Mouse (Mus musculus) kidney, embryonic 16.5 days (tissue): Measurements from ENCODE around the gene Fcrl5. TPM values are rescaled to one million over a fixed set of nuclear protein-coding genes. Genes with fewer than 3 reads are reported as not detected.
A peak's percentile ranks its signal among the peaks of the same experiment; 100 is the strongest.

Source experiments
- ATAC-seq: fragments of 200-750 bp; cut with Nextera tagmentation; 2 replicates; pipeline ENCODE4 v1.8.0; 2017; ENCODE audit warnings: moderate TSS enrichment; ENCODE audit not compliant: low FRiP score, low TSS enrichment
- H3K27ac ChIP-seq: fragments of 300-500 bp; sonication (generic); 2 replicates; pipeline ENCODE4 v1.5.1; 2014; ENCODE audit warnings: low read length
- H3K27me3 ChIP-seq: fragments of 300-500 bp; sonication (generic); 2 replicates; pipeline ENCODE4 v1.6.1; 2014; ENCODE audit warnings: low read length, control low read depth, mixed read lengths; ENCODE audit not compliant: insufficient read depth
- H3K36me3 ChIP-seq: fragments of 300-500 bp; sonication (generic); 2 replicates; pipeline ENCODE4 v1.6.1; 2014; ENCODE audit warnings: low read length, control low read depth, mixed read lengths; ENCODE audit not compliant: insufficient read depth
- H3K4me1 ChIP-seq: fragments of 300-500 bp; sonication (generic); 2 replicates; pipeline ENCODE4 v1.6.1; 2014; ENCODE audit warnings: low read length, control low read depth, mixed read lengths; ENCODE audit not compliant: insufficient read depth
- H3K4me2 ChIP-seq: fragments of 300-500 bp; sonication (generic); replicated peaks from 2 replicates; pipeline ENCODE4 v1.6.1; 2014; ENCODE audit warnings: low read depth, low read length
- H3K4me3 ChIP-seq: fragments of 300-500 bp; sonication (generic); 2 replicates; pipeline ENCODE4 v1.5.1; 2014; ENCODE audit warnings: mild to moderate bottlenecking, low read length
- H3K9ac ChIP-seq: fragments of 300-500 bp; sonication (generic); replicated peaks from 2 replicates; pipeline ENCODE4 v1.6.1; 2014; ENCODE audit warnings: low read length
- H3K9me3 ChIP-seq: fragments of 300-500 bp; sonication (generic); 2 replicates; pipeline ENCODE4 v1.6.1; 2016; ENCODE audit warnings: low read length, control low read depth
- WGBS: fragments of 180-500 bp; shearing (Covaris S2); extraction: QIAGEN DNeasy Blood & Tissue Kit; methylation state at CpG from one replicate; pipeline ENCODE4 v1.1.7; 2014; 5-methylcytosine and 5-hydroxymethylcytosine counted together
- polyA plus RNA-seq: library from polyadenylated mRNA; unstranded; fragments of >200 nt; fragmentation: Nextera tagmentation; extraction: Ambion mirVana; gene quantifications from 2 replicates; pipeline ENCODE4 v1.2.1, GENCODE M21; 2015

Fcrl5 gene
- polyA plus RNA-seq = not detected in 2 replicates

GRCm38 (mm10) chr3:87435479-87435878, at the start of gene Fcrl5:
TSS of gene Fcrl5 (plus strand) at chr3:87435773.
- no peak within 1 kb of the TSS for H3K4me3 ChIP-seq
- H3K27ac ChIP-seq = no peak within 1 kb of the TSS
- no peaks in the 10 kb centered on the region for H3K36me3 ChIP-seq
- H3K4me2 ChIP-seq = no peak within 1 kb of the TSS
- ATAC-seq = no peak
- no peaks in the 10 kb centered on the region for H3K27me3 ChIP-seq
- no peaks in the 10 kb centered on the region for H3K4me1 ChIP-seq
- WGBS = 87% methylated on average over 5 of the region's 5 CpGs
- no peaks in the 10 kb centered on the region for H3K9me3 ChIP-seq
- H3K9ac ChIP-seq = no peak within 1 kb of the TSS

DNA sequence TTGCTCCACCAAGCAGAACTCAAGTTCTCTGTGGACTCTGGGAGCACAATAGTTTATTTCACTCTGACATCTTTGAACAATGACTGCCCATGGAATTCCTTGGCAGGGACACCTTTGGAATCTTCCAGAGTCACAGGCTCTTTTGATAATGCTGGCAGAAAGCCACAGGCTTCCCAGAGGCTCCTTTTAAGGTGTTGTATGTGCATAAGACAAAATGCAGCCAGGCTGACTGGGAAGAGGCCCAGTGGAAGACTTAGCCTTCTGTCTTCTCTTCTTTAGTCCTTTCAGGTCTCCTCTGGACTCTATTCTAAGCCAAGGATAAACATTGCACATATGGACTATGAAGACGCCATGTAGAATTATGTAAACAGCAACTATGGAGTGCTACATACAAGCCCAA, 44.6 kb upstream of the Fcrl5 start:
- no peak overlapping the region for H3K9ac ChIP-seq
- H3K4me2 ChIP-seq = no peak overlapping the region
- ATAC-seq = no peak
- H3K36me3 ChIP-seq = no peaks in the 10 kb centered on the region
- H3K27ac ChIP-seq = no peak overlapping the region
- WGBS = 76% methylated on average over 1 of the region's 1 CpGs
- no peaks in the 10 kb centered on the region; the same call in 1 of the 2 replicates for H3K9me3 ChIP-seq
- no peaks in the 10 kb centered on the region for H3K4me1 ChIP-seq
- no peaks in the 10 kb centered on the region for H3K27me3 ChIP-seq
- no peak overlapping the region for H3K4me3 ChIP-seq

DNA sequence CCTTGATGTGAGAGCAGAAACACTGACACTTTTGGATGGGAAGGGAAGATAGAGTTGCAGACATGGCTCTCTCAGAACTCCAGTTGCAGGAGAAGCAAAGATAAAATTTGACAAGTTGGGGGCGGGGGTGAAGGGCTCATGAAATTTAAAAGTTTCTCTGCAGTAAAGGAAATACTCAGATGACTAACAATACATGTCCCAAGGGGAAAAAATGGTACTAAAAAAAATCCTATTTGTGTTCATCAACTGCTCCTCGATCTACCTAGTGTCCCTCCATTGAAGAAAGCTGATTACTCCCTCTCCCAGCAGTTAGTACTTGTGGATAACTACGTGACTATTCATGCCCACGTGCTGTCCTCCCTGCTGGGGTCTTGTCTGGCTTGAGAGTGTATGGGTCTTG, 36.8 kb upstream of the Fcrl5 start:
- Histone ChIP-seq H3K27ac (no peak overlapping the region), H3K36me3 (no peaks in the 10 kb centered on the region), H3K4me1 (no peaks in the 10 kb centered on the region), H3K4me3 (no peak overlapping the region), H3K4me2 (no peak overlapping the region), H3K9ac (no peak overlapping the region), H3K9me3 (no peaks in the 10 kb centered on the region; the same call in 1 of the 2 replicates), H3K27me3 (no peaks in the 10 kb centered on the region)
- 68% methylated on average over 4 of the region's 4 CpGs for WGBS
- no peak for ATAC-seq

- Histone ChIP-seq H3K4me2 (no peak overlapping the region), H3K27ac (no peak overlapping the region), H3K36me3 (no peaks in the 10 kb centered on the region), H3K4me3 (no peak overlapping the region), H3K4me1 (no peaks in the 10 kb centered on the region), H3K9ac (no peak overlapping the region), H3K9me3 (no peaks in the 10 kb centered on the region; the same call in 1 of the 2 replicates), H3K27me3 (no peaks in the 10 kb centered on the region)
- WGBS = 84% methylated on average over 4 of the region's 4 CpGs
- no peak for ATAC-seq
Observed at GRCm38 (mm10) chr3:87399906-87400305, 35.7 kb upstream of the Fcrl5 start.

- Histone ChIP-seq H3K4me1 (no peaks in the 10 kb centered on the region), H3K27me3 (no peaks in the 10 kb centered on the region), H3K9ac (no peak overlapping the region), H3K4me2 (0 out of 2 replicates have a peak overlapping the region, but pooled peaks have one; percentile 4), H3K4me3 (no peak overlapping the region), H3K27ac (no peak overlapping the region), H3K9me3 (no peaks in the 10 kb centered on the region), H3K36me3 (no peaks in the 10 kb centered on the region)
- WGBS = 45% methylated on average over 5 of the region's 5 CpGs
- ATAC-seq = no peak
Observed at GRCm38 (mm10) chr3:87401321-87401720, 34.3 kb upstream of the Fcrl5 start.

GRCm38 (mm10) chr3:87408171-87408570, 27.4 kb upstream of the Fcrl5 start:
- Histone ChIP-seq H3K27me3 (no peaks in the 10 kb centered on the region), H3K4me3 (no peak overlapping the region), H3K27ac (no peak overlapping the region), H3K4me1 (no peaks in the 10 kb centered on the region), H3K9me3 (no peaks in the 10 kb centered on the region), H3K4me2 (no peak overlapping the region), H3K9ac (no peak overlapping the region), H3K36me3 (no peaks in the 10 kb centered on the region)
- 20% methylated on average over 4 of the region's 4 CpGs for WGBS
- ATAC-seq = no peak

DNA sequence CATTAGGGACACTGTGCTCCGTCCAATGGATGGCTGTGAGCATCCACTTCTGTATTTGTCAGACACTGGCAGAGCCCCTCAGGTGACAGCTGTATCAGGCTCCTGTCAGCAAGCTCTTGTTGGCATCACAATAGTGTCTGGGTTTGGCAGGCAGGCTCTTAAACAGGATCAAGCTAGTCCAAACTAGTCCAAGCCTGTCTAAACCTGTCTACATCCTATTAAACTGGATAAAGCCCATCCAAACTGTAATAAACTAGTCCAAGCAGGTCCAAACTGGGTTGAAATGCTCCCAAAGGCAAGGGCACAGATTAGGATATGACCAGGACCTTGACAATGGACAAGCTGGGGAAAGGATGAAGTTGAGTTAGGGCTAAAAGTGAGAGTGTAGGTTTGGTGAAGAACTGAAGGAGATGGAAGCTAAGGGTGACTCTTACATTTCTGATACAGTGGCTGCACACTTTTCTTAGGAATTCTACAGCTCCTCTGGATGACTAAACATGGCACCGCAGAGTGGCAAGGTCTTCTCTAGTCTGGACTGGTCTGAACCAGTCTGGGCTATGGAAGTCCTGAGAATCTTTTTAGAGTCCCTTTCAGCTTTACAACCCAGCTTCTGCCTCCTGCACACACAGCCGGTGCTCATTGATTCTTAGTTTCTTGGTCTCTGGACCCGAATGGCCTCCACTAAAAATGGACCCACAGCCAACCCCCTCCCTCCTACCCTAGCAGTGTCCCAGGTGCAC, 26.2 kb upstream of the Fcrl5 start:
- no peak for ATAC-seq
- Histone ChIP-seq H3K36me3 (no peaks in the 10 kb centered on the region), H3K4me1 (no peaks in the 10 kb centered on the region), H3K27me3 (no peaks in the 10 kb centered on the region), H3K9me3 (no peaks in the 10 kb centered on the region), H3K4me2 (no peak overlapping the region), H3K9ac (no peak overlapping the region), H3K27ac (no peak overlapping the region), H3K4me3 (no peak overlapping the region)
- 79% methylated on average over 4 of the region's 4 CpGs for WGBS

DNA sequence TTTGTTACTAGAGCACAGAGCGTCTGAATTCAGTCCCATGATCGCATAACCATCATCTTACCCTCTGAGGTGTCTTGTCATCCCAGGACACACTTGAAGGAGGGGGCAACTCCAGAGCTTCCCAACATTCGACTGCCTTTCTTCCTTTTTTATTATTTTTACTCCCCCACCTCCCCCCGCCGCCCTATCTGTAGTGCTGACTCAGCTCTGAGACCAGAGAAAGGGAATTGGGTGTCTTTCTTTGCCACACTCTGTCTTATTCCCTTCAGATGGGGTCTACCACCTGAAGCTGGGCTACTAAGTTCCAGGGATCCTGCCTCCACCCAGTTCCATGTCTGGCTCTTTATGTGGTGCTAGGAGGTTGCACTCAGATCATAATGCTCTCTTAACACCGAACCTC, 25.0 kb upstream of the Fcrl5 start:
- Histone ChIP-seq H3K36me3 (no peaks in the 10 kb centered on the region), H3K9me3 (no peaks in the 10 kb centered on the region), H3K4me2 (no peak overlapping the region), H3K9ac (no peak overlapping the region), H3K4me1 (no peaks in the 10 kb centered on the region), H3K27ac (no peak overlapping the region), H3K27me3 (no peaks in the 10 kb centered on the region), H3K4me3 (no peak overlapping the region)
- WGBS = 65% methylated on average over 6 of the region's 6 CpGs
- no peak for ATAC-seq

- Histone ChIP-seq H3K36me3 (no peaks in the 10 kb centered on the region), H3K9me3 (no peaks in the 10 kb centered on the region), H3K4me2 (no peak overlapping the region), H3K4me3 (no peak overlapping the region), H3K4me1 (no peaks in the 10 kb centered on the region), H3K9ac (no peak overlapping the region), H3K27me3 (no peaks in the 10 kb centered on the region), H3K27ac (no peak overlapping the region)
- 14% methylated on average over 12 of the region's 12 CpGs for WGBS
- peak; percentile 81 for ATAC-seq
Observed at GRCm38 (mm10) chr3:87411150-87411549, 24.4 kb upstream of the Fcrl5 start.

DNA sequence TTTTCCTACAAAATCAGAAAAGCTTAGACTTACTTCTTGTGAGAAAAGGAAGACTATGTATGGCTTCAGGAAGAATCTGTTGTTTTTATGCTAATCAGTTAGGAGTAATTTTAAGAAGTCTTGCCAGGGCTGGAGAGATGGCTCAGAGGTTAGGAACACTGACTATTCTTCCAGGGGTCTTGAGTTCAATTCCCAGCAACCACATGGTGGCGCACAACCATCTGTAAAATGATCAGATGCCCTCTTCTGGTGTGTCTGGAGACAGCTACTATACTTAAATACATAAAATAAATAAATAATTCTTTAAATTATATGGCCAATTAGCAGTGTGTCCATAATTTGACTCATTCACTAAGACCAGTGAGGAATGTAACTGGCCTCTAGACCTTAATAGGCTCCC, 14.9 kb upstream of the Fcrl5 start:
- Histone ChIP-seq H3K27ac (no peak overlapping the region), H3K9ac (no peak overlapping the region), H3K36me3 (no peaks in the 10 kb centered on the region), H3K9me3 (no peaks in the 10 kb centered on the region), H3K27me3 (no peaks in the 10 kb centered on the region), H3K4me1 (no peaks in the 10 kb centered on the region), H3K4me3 (no peak overlapping the region), H3K4me2 (no peak overlapping the region)
- WGBS = 67% methylated on average over 1 of the region's 1 CpGs
- no peak for ATAC-seq
